Mouse (Mus musculus) midbrain, embryonic 10.5 days (tissue): ENCODE results near the gene Coch. TPM values are rescaled to one million over a fixed set of nuclear protein-coding genes. Genes with fewer than 3 reads are reported as not detected.
"Not testable (repeated sequence)": the region's sequence is repeated elsewhere in the genome, so short reads cannot be mapped to it uniquely, and the experiment has no call there.

ENCODE experiments used
- DNase-seq: peaks from one replicate; pipeline ENCODE4 v3.0.0-alpha.2; 2017; ENCODE audit warnings: low spot score
- H3K27ac ChIP-seq: fragments of 300-500 bp; sonication (generic); replicated peaks from 2 replicates; pipeline ENCODE4 v1.5.1; 2016; ENCODE audit warnings: mild to moderate bottlenecking
- H3K27me3 ChIP-seq: fragments of 300-500 bp; sonication (generic); 2 replicates; pipeline ENCODE4 v1.6.1; 2016; ENCODE audit warnings: low read depth, mild to moderate bottlenecking; ENCODE audit not compliant: poor library complexity, severe bottlenecking
- H3K36me3 ChIP-seq: fragments of 300-500 bp; sonication (generic); 2 replicates; pipeline ENCODE4 v1.6.1; 2016; ENCODE audit warnings: mild to moderate bottlenecking, moderate library complexity
- H3K4me1 ChIP-seq: fragments of 300-500 bp; sonication (generic); 2 replicates; pipeline ENCODE4 v1.6.1; 2016
- H3K4me3 ChIP-seq: fragments of 300-500 bp; sonication (generic); 2 replicates; pipeline ENCODE4 v1.5.1; 2016; ENCODE audit warnings: mild to moderate bottlenecking, moderate library complexity
- H3K9me3 ChIP-seq: fragments of 300-500 bp; sonication (generic); replicated peaks from 2 replicates; pipeline ENCODE4 v1.6.1; 2016; ENCODE audit warnings: mild to moderate bottlenecking
- WGBS: fragments of 180-500 bp; shearing (Covaris S2); methylation state at CpG from one replicate; pipeline ENCODE4 v1.1.7; 2016; 5-methylcytosine and 5-hydroxymethylcytosine counted together
- polyA plus RNA-seq: library from polyadenylated mRNA; unstranded; fragments of >200 nt; fragmentation: Nextera tagmentation; extraction: Ambion mirVana; gene quantifications from 2 replicates; pipeline ENCODE4 v1.2.1, GENCODE M21; 2016

Coch gene
- polyA plus RNA-seq, 1 experiment from 2014 or later: 2.7 TPM

- H3K4me3 ChIP-seq: no peak overlapping the region
- no peaks in the 10 kb centered on the region for H3K27me3 ChIP-seq
- WGBS: 95% methylated on average over 10 of the region's 10 CpGs
- H3K27ac ChIP-seq: no peak overlapping the region
- peaks cover 43% of the 10 kb centered on the region for H3K36me3 ChIP-seq
- H3K9me3 ChIP-seq: no peaks in the 10 kb centered on the region
- no peaks in the 10 kb centered on the region for H3K4me1 ChIP-seq
- DNase-seq: no peak
These were observed 10.2 kb downstream of the Coch start for GRCm38 (mm10) chr12:51603306-51603705.

- H3K4me1 ChIP-seq: no peaks in the 10 kb centered on the region
- whole genome bisulfite sequencing: 85% methylated on average over 4 of the region's 4 CpGs
- H3K36me3 ChIP-seq: peaks cover 71% of the 10 kb centered on the region
- H3K27ac ChIP-seq: no peak overlapping the region
- H3K27me3 ChIP-seq: no peaks in the 10 kb centered on the region
- DNase-seq: no peak
- H3K4me3 ChIP-seq: no peak overlapping the region
- H3K9me3 ChIP-seq: no peaks in the 10 kb centered on the region
These were observed 13.0 kb downstream of the Coch start for GRCm38 (mm10) chr12:51606138-51606537.

GRCm38 (mm10) chr12:51612361-51612760 is 19.2 kb downstream of the Coch start:
- Histone ChIP-seq H3K27ac (no peak overlapping the region), H3K27me3 (no peaks in the 10 kb centered on the region), H3K36me3 (peaks cover 96% of the 10 kb centered on the region), H3K4me3 (no peak overlapping the region), H3K4me1 (no peaks in the 10 kb centered on the region), H3K9me3 (no peaks in the 10 kb centered on the region)
- 89% methylated on average over 5 of the region's 5 CpGs for WGBS
- no peak for DNase-seq

GRCm38 (mm10) chr12:51620572-51620971 is 27.4 kb downstream of the Coch start:
- H3K4me3 ChIP-seq: no peak overlapping the region
- H3K36me3 ChIP-seq: peaks cover 82% of the 10 kb centered on the region
- no peak overlapping the region for H3K27ac ChIP-seq
- H3K4me1 ChIP-seq: no peaks in the 10 kb centered on the region
- no peaks in the 10 kb centered on the region for H3K9me3 ChIP-seq
- H3K27me3 ChIP-seq: no peaks in the 10 kb centered on the region
- no peak for DNase-seq

DNA sequence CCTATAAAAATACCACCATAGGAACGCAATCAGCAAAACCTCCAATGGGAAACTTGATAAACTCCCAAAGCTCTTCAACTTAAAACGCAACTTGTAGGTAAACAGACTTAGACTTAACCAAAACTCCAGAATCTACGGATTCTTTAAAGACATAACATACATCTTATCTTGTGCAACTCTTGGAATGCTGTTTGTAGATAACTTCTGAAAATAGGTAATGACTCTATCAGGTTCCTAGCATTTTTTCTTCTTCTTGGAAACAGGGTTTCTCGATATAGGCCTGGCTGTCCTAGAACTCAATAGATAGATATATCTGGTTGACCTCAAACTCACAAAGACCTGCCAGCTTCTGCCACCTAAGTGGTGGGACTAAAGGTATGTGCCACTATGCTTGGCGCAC is 28.0 kb downstream of the Coch start:
- no peaks in the 10 kb centered on the region for H3K4me1 ChIP-seq
- no peaks in the 10 kb centered on the region for H3K9me3 ChIP-seq
- no peaks in the 10 kb centered on the region for H3K27me3 ChIP-seq
- H3K36me3 ChIP-seq: peaks cover 83% of the 10 kb centered on the region
- no peak overlapping the region for H3K27ac ChIP-seq
- no peak overlapping the region for H3K4me3 ChIP-seq
- WGBS: 94% methylated on average over 5 of the region's 5 CpGs
- DNase-seq: no peak

DNA sequence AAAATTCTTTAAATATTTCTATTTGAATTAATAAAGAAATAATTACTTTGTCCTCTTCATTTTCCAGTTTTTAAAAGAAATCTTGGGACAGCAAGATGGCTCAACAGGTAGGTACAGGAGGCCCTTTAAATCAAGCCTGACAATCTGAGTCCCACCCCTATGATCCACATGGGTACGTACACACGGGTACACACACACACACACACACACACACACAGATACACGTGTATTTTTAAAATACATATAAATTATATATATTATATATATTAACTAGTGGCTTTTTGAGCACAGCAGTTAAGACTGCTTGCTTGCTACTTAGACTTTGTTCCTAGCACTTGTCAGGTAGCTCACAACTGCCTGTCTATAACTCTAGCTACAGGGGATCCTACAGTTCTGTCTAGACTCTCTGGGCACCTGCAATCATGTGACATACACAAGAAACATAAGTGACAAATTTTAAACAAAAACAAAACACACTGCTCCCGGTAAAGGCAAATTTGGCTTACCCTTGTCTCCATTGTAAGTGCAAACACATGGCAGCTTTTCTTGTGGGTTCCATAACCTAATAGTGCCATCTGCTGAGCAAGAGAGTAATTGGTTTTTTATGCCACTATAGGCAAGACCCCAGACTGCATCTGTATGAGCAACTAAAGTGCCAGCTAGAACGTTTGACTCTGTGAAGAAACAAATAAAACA is 29.7 kb downstream of the Coch start:
- peaks cover 82% of the 10 kb centered on the region for H3K36me3 ChIP-seq
- H3K27me3 ChIP-seq: no peaks in the 10 kb centered on the region
- H3K4me3 ChIP-seq: no peak overlapping the region
- DNase-seq: no peak
- H3K27ac ChIP-seq: no peak overlapping the region
- no peaks in the 10 kb centered on the region for H3K4me1 ChIP-seq
- no peaks in the 10 kb centered on the region for H3K9me3 ChIP-seq
- WGBS: 87% methylated on average over 5 of the region's 5 CpGs

DNA sequence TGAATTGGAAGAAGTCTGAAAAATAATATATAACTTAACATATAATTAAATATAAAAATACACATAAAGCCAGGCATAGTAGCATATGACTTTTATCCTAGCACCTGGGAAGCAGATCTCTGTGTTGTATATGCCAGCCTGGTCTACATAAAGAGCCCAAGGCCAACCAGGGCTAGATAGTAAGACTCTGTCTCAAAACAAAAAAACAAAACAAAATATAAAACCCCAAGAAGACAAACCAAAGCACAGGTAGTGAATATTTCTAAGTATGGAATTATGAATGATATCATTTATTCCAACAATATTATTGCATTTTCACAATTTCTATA is 30.2 kb downstream of the Coch start:
- H3K9me3 ChIP-seq: no peaks in the 10 kb centered on the region
- H3K27me3 ChIP-seq: no peaks in the 10 kb centered on the region
- H3K4me1 ChIP-seq: no peaks in the 10 kb centered on the region
- H3K27ac ChIP-seq: no peak overlapping the region
- no peak for DNase-seq
- peaks cover 77% of the 10 kb centered on the region for H3K36me3 ChIP-seq
- H3K4me3 ChIP-seq: no peak overlapping the region

- Histone ChIP-seq H3K27ac (no peak overlapping the region), H3K27me3 (no peaks in the 10 kb centered on the region), H3K4me1 (no peaks in the 10 kb centered on the region), H3K9me3 (no peaks in the 10 kb centered on the region), H3K36me3 (peaks cover 14% of the 10 kb centered on the region; the same call in 1 of the 2 replicates), H3K4me3 (no peak overlapping the region)
- no peak for DNase-seq
- 92% methylated on average over 4 of the region's 4 CpGs for WGBS
These were observed 40.3 kb downstream of the Coch start for GRCm38 (mm10) chr12:51633481-51633880.

DNA sequence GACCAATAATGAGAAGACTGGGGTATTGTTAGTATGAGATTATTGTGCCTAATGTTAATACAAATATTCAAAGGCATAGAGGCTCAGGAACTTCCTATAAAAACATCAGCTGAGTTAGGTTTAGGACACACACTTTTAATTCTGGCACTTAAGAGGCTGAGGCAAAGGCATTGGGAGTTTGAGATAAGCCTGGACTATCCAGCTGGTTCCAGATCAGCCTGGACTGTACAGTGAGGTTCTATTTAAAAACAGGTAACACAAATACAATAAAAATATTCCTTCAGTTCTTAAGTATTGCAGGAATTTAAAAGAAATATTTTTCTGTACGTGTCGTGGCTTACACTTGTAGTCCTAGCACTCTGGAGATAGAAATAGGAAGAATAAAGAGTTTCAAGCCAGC is 43.1 kb downstream of the Coch start:
- H3K4me1 ChIP-seq: no peaks in the 10 kb centered on the region
- H3K4me3 ChIP-seq: no peak overlapping the region
- H3K9me3 ChIP-seq: no peaks in the 10 kb centered on the region
- 95% methylated on average over 2 of the region's 2 CpGs for WGBS
- no peaks in the 10 kb centered on the region for H3K27me3 ChIP-seq
- H3K27ac ChIP-seq: no peak overlapping the region
- no peak for DNase-seq
- H3K36me3 ChIP-seq: peaks cover 22% of the 10 kb centered on the region; the same call in 1 of the 2 replicates

DNA sequence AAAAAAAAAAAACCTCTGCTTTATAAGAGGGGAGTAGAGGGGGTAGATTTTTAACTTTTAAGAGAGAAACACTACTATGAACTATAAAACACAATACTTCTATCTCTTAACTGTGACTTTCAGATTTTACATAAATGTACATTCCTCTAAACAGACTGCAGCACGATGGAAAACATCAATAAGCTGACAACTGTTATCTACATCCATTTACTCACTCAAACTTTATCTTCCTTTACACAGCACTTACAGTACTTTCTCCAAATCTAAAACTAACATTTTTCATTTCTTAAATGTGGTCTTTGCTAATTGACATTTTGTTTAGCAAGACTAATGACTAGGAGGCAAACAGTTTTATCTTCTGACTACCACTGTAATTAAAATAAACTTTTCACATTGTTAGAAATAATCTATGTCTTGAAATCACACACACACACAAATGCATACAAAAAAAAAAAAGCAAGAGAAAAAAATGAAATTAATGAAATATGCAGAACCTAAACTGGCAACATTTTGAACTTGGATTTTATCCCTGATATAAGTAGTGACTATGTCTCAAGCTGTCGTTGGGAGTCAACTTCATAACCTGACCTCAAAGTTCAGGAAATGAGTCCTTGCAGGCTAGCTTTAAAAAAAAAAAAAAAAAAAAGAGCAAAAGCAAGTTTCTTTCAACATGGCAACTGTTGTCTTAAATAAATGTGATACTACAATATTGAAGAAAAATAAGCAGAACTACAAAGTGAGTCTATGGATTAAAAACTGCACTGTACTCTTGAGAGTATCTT is 43.7 kb downstream of the Coch start:
- DNase-seq: no peak
- Histone ChIP-seq H3K4me3 (no peak overlapping the region), H3K4me1 (no peaks in the 10 kb centered on the region), H3K27me3 (no peaks in the 10 kb centered on the region), H3K9me3 (no peaks in the 10 kb centered on the region), H3K36me3 (peaks cover 25% of the 10 kb centered on the region), H3K27ac (no peak overlapping the region)
- 85% methylated on average over 2 of the region's 2 CpGs for WGBS

DNA sequence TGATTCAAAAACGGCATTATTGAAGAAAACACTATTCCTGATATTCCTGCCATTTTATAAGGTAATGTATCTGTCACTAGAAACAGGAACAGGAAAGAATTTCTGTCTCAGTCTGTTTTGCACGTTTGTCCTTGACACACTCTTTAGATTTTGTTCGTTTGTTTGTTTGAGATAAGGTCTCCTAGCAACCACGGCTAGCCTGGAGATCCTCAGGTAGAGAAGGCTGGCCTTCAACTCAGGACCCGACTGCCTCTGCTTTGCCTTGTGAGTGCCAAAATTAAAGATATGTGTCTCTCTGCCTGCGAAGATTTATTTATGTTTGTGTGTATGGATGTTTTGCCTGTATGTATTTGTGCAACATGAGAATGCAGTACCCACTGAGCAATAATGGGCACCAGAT is 48.7 kb downstream of the Coch start:
- no peaks in the 10 kb centered on the region for H3K9me3 ChIP-seq
- H3K27me3 ChIP-seq: no peaks in the 10 kb centered on the region
- no peak for DNase-seq
- 72% methylated on average over 6 of the region's 6 CpGs for WGBS
- H3K36me3 ChIP-seq: peaks cover 34% of the 10 kb centered on the region
- no peaks in the 10 kb centered on the region for H3K4me1 ChIP-seq
- no peak overlapping the region for H3K27ac ChIP-seq
- no peak overlapping the region for H3K4me3 ChIP-seq

- H3K27ac ChIP-seq, H3K4me3 ChIP-seq, H3K27me3 ChIP-seq, H3K9me3 ChIP-seq, DNase-seq, H3K4me1 ChIP-seq: not testable (repeated sequence)
- H3K36me3 ChIP-seq: peaks cover 76% of the 10 kb centered on the region
These were observed 56.3 kb downstream of the Coch start for GRCm38 (mm10) chr12:51649401-51649800.
